Mouse (Mus musculus): Measurements from ENCODE around the gene Kctd6. TPM values are rescaled to one million over a fixed set of nuclear protein-coding genes. Genes with fewer than 3 reads are reported as not detected.

Kctd6 gene
- polyA plus RNA-seq, 1 experiment from 2014 or later: 12.6 TPM

- Histone ChIP-seq H3K27ac (replicated peaks) (no peak overlapping the region), H3K9ac (no peak overlapping the region), H3K9me3 (replicated peaks) (no peaks in the 10 kb centered on the region), H3K36me3 (no peaks in the 10 kb centered on the region), H3K4me1 (no peaks in the 10 kb centered on the region), H3K4me2 (replicated peaks) (no peak overlapping the region), H3K4me3 (replicated peaks) (no peak overlapping the region), H3K27me3 (no peaks in the 10 kb centered on the region)
- 53% methylated on average over 12 of the region's 12 CpGs for WGBS
- no peak for ATAC-seq (ENCODE audit: insufficient number of reproducible peaks, low FRiP score, low TSS enrichment, low read depth)
These were observed 22.5 kb upstream of the Kctd6 start for GRCm38 (mm10) chr14:8191331-8191965.

- Histone ChIP-seq H3K4me3 (replicated peaks) (no peak overlapping the region), H3K27me3 (no peaks in the 10 kb centered on the region), H3K9me3 (replicated peaks) (no peaks in the 10 kb centered on the region), H3K36me3 (no peaks in the 10 kb centered on the region), H3K4me2 (replicated peaks) (no peak overlapping the region), H3K27ac (replicated peaks) (no peak overlapping the region), H3K9ac (no peak overlapping the region), H3K4me1 (no peaks in the 10 kb centered on the region)
- no peak for ATAC-seq (ENCODE audit: insufficient number of reproducible peaks, low FRiP score, low TSS enrichment, low read depth)
- 84% methylated on average over 6 of the region's 6 CpGs for WGBS
These were observed 21.2 kb upstream of the Kctd6 start for GRCm38 (mm10) chr14:8192727-8193126.

GRCm38 (mm10) chr14:8200769-8201168, 13.2 kb upstream of the Kctd6 start:
- Histone ChIP-seq H3K27ac (replicated peaks) (no peak overlapping the region), H3K27me3 (no peaks in the 10 kb centered on the region), H3K9ac (no peak overlapping the region), H3K9me3 (replicated peaks) (no peaks in the 10 kb centered on the region), H3K4me2 (replicated peaks) (no peak overlapping the region), H3K4me3 (replicated peaks) (no peak overlapping the region), H3K36me3 (no peaks in the 10 kb centered on the region), H3K4me1 (no peaks in the 10 kb centered on the region)
- no peak for ATAC-seq (ENCODE audit: insufficient number of reproducible peaks, low FRiP score, low TSS enrichment, low read depth)
- 70% methylated on average over 5 of the region's 5 CpGs for WGBS

- H3K4me2 ChIP-seq (replicated peaks): no peak overlapping the region
These were observed 12.2 kb upstream of the Kctd6 start for GRCm38 (mm10) chr14:8201715-8202114.

GRCm38 (mm10) chr14:8206179-8206910, 7.6 kb upstream of the Kctd6 start:
- Histone ChIP-seq H3K4me2 (replicated peaks) (no peak overlapping the region), H3K9ac (no peak overlapping the region), H3K4me1 (no peaks in the 10 kb centered on the region), H3K9me3 (replicated peaks) (no peaks in the 10 kb centered on the region), H3K36me3 (no peaks in the 10 kb centered on the region), H3K27me3 (no peaks in the 10 kb centered on the region), H3K4me3 (replicated peaks) (no peak overlapping the region), H3K27ac (replicated peaks) (no peak overlapping the region)
- ATAC-seq (ENCODE audit: insufficient number of reproducible peaks, low FRiP score, low TSS enrichment, low read depth): no peak
- WGBS: 46% methylated on average over 9 of the region's 9 CpGs

More at GRCm38 (mm10) chr14:8201715-8202114, 12.2 kb upstream of the Kctd6 start:
- 58% methylated on average over 3 of the region's 3 CpGs for WGBS
- H3K4me3 ChIP-seq (replicated peaks): no peak overlapping the region
- H3K4me1 ChIP-seq: no peaks in the 10 kb centered on the region
- H3K27me3 ChIP-seq: no peaks in the 10 kb centered on the region
- H3K27ac ChIP-seq (replicated peaks): no peak overlapping the region
- no peak overlapping the region for H3K9ac ChIP-seq
- H3K9me3 ChIP-seq (replicated peaks): no peaks in the 10 kb centered on the region
- no peaks in the 10 kb centered on the region for H3K36me3 ChIP-seq
- ATAC-seq (ENCODE audit: insufficient number of reproducible peaks, low FRiP score, low TSS enrichment, low read depth): no peak

- Histone ChIP-seq H3K4me2 (replicated peaks) (no peak overlapping the region), H3K9me3 (replicated peaks) (no peaks in the 10 kb centered on the region), H3K9ac (no peak overlapping the region), H3K4me1 (no peaks in the 10 kb centered on the region), H3K27me3 (no peaks in the 10 kb centered on the region), H3K4me3 (replicated peaks) (no peak overlapping the region), H3K27ac (replicated peaks) (no peak overlapping the region), H3K36me3 (no peaks in the 10 kb centered on the region)
- peak; percentile 60 for ATAC-seq (ENCODE audit: insufficient number of reproducible peaks, low FRiP score, low TSS enrichment, low read depth)
- 22% methylated on average over 5 of the region's 5 CpGs for WGBS
These were observed 6.8 kb upstream of the Kctd6 start for GRCm38 (mm10) chr14:8207105-8207504.

- 72% methylated on average over 5 of the region's 5 CpGs for WGBS
- Histone ChIP-seq H3K4me3 (replicated peaks) (no peak overlapping the region), H3K9ac (no peak overlapping the region), H3K27me3 (no peaks in the 10 kb centered on the region), H3K27ac (replicated peaks) (no peak overlapping the region), H3K36me3 (no peaks in the 10 kb centered on the region), H3K9me3 (replicated peaks) (no peaks in the 10 kb centered on the region), H3K4me2 (replicated peaks) (no peak overlapping the region), H3K4me1 (no peaks in the 10 kb centered on the region)
- ATAC-seq (ENCODE audit: insufficient number of reproducible peaks, low FRiP score, low TSS enrichment, low read depth): no peak
These were observed 6.4 kb upstream of the Kctd6 start for GRCm38 (mm10) chr14:8207543-8207942.

- Histone ChIP-seq H3K4me3 (replicated peaks) (no peak overlapping the region), H3K9me3 (replicated peaks) (no peaks in the 10 kb centered on the region), H3K4me2 (replicated peaks) (no peak overlapping the region), H3K4me1 (no peaks in the 10 kb centered on the region), H3K27ac (replicated peaks) (no peak overlapping the region), H3K9ac (no peak overlapping the region), H3K36me3 (no peaks in the 10 kb centered on the region), H3K27me3 (no peaks in the 10 kb centered on the region)
- no peak for ATAC-seq (ENCODE audit: insufficient number of reproducible peaks, low FRiP score, low TSS enrichment, low read depth)
- WGBS: 83% methylated on average over 3 of the region's 3 CpGs
These were observed 5.1 kb upstream of the Kctd6 start for GRCm38 (mm10) chr14:8208876-8209275.

- H3K9me3 ChIP-seq (replicated peaks): no peaks in the 10 kb centered on the region
- H3K4me1 ChIP-seq: no peaks in the 10 kb centered on the region
- no peak overlapping the region for H3K4me3 ChIP-seq (replicated peaks)
- H3K9ac ChIP-seq: no peak overlapping the region
- H3K27ac ChIP-seq (replicated peaks): no peak overlapping the region
- no peaks in the 10 kb centered on the region for H3K27me3 ChIP-seq
- 83% methylated on average over 2 of the region's 2 CpGs for WGBS
- no peak overlapping the region for H3K4me2 ChIP-seq (replicated peaks)
- no peaks in the 10 kb centered on the region for H3K36me3 ChIP-seq
- no peak for ATAC-seq (ENCODE audit: insufficient number of reproducible peaks, low FRiP score, low TSS enrichment, low read depth)
These were observed 4.0 kb upstream of the Kctd6 start for GRCm38 (mm10) chr14:8209896-8210295.

GRCm38 (mm10) chr14:8212996-8213395, 944 bp upstream of the Kctd6 start:
- Histone ChIP-seq H3K4me3 (replicated peaks) (no peak overlapping the region), H3K9ac (no peak overlapping the region), H3K4me2 (replicated peaks) (no peak overlapping the region), H3K27ac (replicated peaks) (no peak overlapping the region), H3K27me3 (no peaks in the 10 kb centered on the region), H3K36me3 (no peaks in the 10 kb centered on the region), H3K4me1 (peaks cover 8% of the 10 kb centered on the region; the same call in 1 of the 2 replicates), H3K9me3 (replicated peaks) (no peaks in the 10 kb centered on the region)
- no peak for ATAC-seq (ENCODE audit: insufficient number of reproducible peaks, low FRiP score, low TSS enrichment, low read depth)
- WGBS: 77% methylated on average over 2 of the region's 2 CpGs

- peak overlapping the region; percentile 96 for H3K27ac ChIP-seq (replicated peaks)
- H3K9me3 ChIP-seq (replicated peaks): no peaks in the 10 kb centered on the region
- no peaks in the 10 kb centered on the region for H3K36me3 ChIP-seq
- peaks cover 8% of the 10 kb centered on the region; the same call in 1 of the 2 replicates for H3K4me1 ChIP-seq
- peak overlapping the region; percentile 68 for H3K4me2 ChIP-seq (replicated peaks)
- peak; percentile 81 for ATAC-seq (ENCODE audit: insufficient number of reproducible peaks, low FRiP score, low TSS enrichment, low read depth)
- H3K4me3 ChIP-seq (replicated peaks): peak overlapping the region; percentile 79
- H3K27me3 ChIP-seq: no peaks in the 10 kb centered on the region
- peak overlapping the region; percentile 82 for H3K9ac ChIP-seq
- WGBS: 2% methylated on average over 63 of the region's 63 CpGs
These were observed 613 bp downstream of the Kctd6 start for GRCm38 (mm10) chr14:8214299-8215207.
